Mouse (Mus musculus): ENCODE measurements around the gene Nudt4. TPM values are rescaled to one million over a fixed set of nuclear protein-coding genes. Genes with fewer than 3 reads are reported as not detected.
"Not testable (repeated sequence)": the region's sequence is repeated elsewhere in the genome, so short reads cannot be mapped to it uniquely, and the experiment has no call there.

Gene Nudt4
- total RNA-seq, 2 experiments from 2014 or later = 64.1 to 66.4 TPM

- no peak for DNase-seq (ENCODE audit: low spot score in 2 of 2)
Measured at GRCm38 (mm10) chr10:95568016-95568415, 4.1 kb upstream of the Nudt4 start.

GRCm38 (mm10) chr10:95567550-95567949 lies 3.6 kb upstream of the Nudt4 start:
- no peak for DNase-seq (ENCODE audit: low spot score in 2 of 2)

GRCm38 (mm10) chr10:95566786-95567185 lies 2.8 kb upstream of the Nudt4 start:
- DNase-seq (ENCODE audit: low spot score in 2 of 2) = no peak

- DNase-seq (ENCODE audit: low spot score in 2 of 2) = no peak
Measured at GRCm38 (mm10) chr10:95565156-95565854, 1.4 kb upstream of the Nudt4 start.

GRCm38 (mm10) chr10:95562859-95563841 lies 796 bp downstream of the Nudt4 start:
- no peak for DNase-seq (ENCODE audit: low spot score in 2 of 2)

GRCm38 (mm10) chr10:95562395-95562794 lies 1.6 kb downstream of the Nudt4 start:
- no peak for DNase-seq (ENCODE audit: low spot score in 2 of 2)

GRCm38 (mm10) chr10:95561616-95562015 lies 2.3 kb downstream of the Nudt4 start:
- DNase-seq (ENCODE audit: low spot score in 2 of 2) = no peak

- no peak for DNase-seq (ENCODE audit: low spot score in 2 of 2)
Measured at GRCm38 (mm10) chr10:95560394-95560983, 3.5 kb downstream of the Nudt4 start.

GRCm38 (mm10) chr10:95559426-95559825 lies 4.5 kb downstream of the Nudt4 start:
- DNase-seq (ENCODE audit: low spot score in 2 of 2) = no peak

- DNase-seq (ENCODE audit: low spot score in 2 of 2) = no peak
Measured at GRCm38 (mm10) chr10:95557337-95557828, 6.6 kb downstream of the Nudt4 start.

- no peak for DNase-seq (ENCODE audit: low spot score in 2 of 2)
Measured at GRCm38 (mm10) chr10:95555866-95556265, 8.1 kb downstream of the Nudt4 start.

GRCm38 (mm10) chr10:95552326-95552725 lies 11.6 kb downstream of the Nudt4 start:
- DNase-seq (ENCODE audit: low spot score in 2 of 2) = no peak

GRCm38 (mm10) chr10:95551752-95552151 lies 12.2 kb downstream of the Nudt4 start:
- no peak for DNase-seq (ENCODE audit: low spot score in 2 of 2)

- DNase-seq (ENCODE audit: low spot score in 2 of 2) = peak in 1 of 2 experiments; percentile 36
Measured at GRCm38 (mm10) chr10:95550506-95550905, 13.4 kb downstream of the Nudt4 start.

- not testable (repeated sequence) for DNase-seq (ENCODE audit: low spot score in 2 of 2)
Measured at GRCm38 (mm10) chr10:95549080-95549479, 14.9 kb downstream of the Nudt4 start.

- DNase-seq (ENCODE audit: low spot score in 2 of 2) = no peak
Measured at GRCm38 (mm10) chr10:95548154-95548826, 15.7 kb downstream of the Nudt4 start.

GRCm38 (mm10) chr10:95546178-95546577 lies 17.8 kb downstream of the Nudt4 start:
- no peak for DNase-seq (ENCODE audit: low spot score in 2 of 2)

GRCm38 (mm10) chr10:95545051-95545450 lies 18.9 kb downstream of the Nudt4 start:
- peak in 1 of 2 experiments; percentile 42 for DNase-seq (ENCODE audit: low spot score in 2 of 2)

GRCm38 (mm10) chr10:95544651-95545050 lies 19.3 kb downstream of the Nudt4 start:
- peak in 1 of 2 experiments; percentile 27 for DNase-seq (ENCODE audit: low spot score in 2 of 2)

GRCm38 (mm10) chr10:95544004-95544403 lies 19.9 kb downstream of the Nudt4 start:
- DNase-seq (ENCODE audit: low spot score in 2 of 2) = no peak

GRCm38 (mm10) chr10:95543377-95543776 lies 20.6 kb downstream of the Nudt4 start:
- DNase-seq (ENCODE audit: low spot score in 2 of 2) = no peak

Measured in layer of hippocampus, adult 18-20 months (tissue).